15 mouse cellular contexts compared by ENCODE assay signal in the genomic region with DNA sequence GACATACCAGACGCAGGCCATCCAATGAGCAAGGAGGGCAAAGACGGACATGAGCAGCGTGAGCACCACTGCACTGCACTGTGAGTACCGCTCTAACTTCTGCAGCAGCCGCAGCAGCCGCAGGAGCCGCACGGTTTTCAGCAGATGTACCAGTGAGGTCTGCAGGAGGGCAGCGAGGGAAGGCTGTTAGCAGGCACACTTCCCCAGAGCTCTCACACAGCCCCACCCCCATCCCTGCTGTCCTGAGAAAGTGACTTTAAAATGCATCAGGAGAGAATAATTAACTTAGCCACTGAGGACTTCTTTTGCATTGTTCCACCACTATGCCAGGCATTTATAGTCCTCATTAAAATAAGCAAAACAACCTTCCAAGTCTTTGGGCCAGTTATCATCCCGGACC. TPM values are rescaled to one million over a fixed set of nuclear protein-coding genes. Genes with fewer than 3 reads are reported as not detected.
"Had no signal": no experiment of that assay in that cellular context is flagged by ENCODE, and none has a peak within 500 bp of the region (broad histone marks: within the 10 kb centered on the region; RNA-seq: fewer than 3 reads in every experiment).

No protein-coding gene starts in this region.

- H3K27ac ChIP-seq: layer of hippocampus, adult 2 months; liver, embryonic 13.5 days; lung, embryonic 15.5 days; macrophage; midbrain, embryonic 15.5 days; stomach, embryonic 15.5 days had no signal

- H3K4me3 ChIP-seq: layer of hippocampus, adult 2 months; liver, embryonic 13.5 days; lung, embryonic 15.5 days; megakaryocyte, embryonic 14.5 days; midbrain, embryonic 15.5 days; stomach, embryonic 15.5 days had no signal

- DNase-seq: liver; liver, embryonic 13.5 days; liver, postnatal 0 days; lung, postnatal 14 days; thymus, adult 2 months; thymus, postnatal 25 days had no signal

RNA-seq across cellular contexts. Expression of gene Kcnh4, which starts 7.4 kb away (rescaled TPM):
- total RNA-seq: monocyte, adult 5-6 weeks had no signal

RNA-seq across cellular contexts. Expression of gene Hcrt, which starts 10.4 kb away (rescaled TPM):
- total RNA-seq: layer of hippocampus, adult 2 months; monocyte, adult 5-6 weeks had no signal

RNA-seq across cellular contexts. Expression of gene Hspb9, which starts 38.6 kb away (rescaled TPM):
- total RNA-seq: layer of hippocampus, adult 2 months; layer of hippocampus, postnatal 10 days; left cerebral cortex, postnatal 10 days; monocyte, adult 5-6 weeks had no signal
